Mouse (Mus musculus) CH12.LX (cell line): Measurements from ENCODE around the gene Psmb8. TPM values are rescaled to one million over a fixed set of nuclear protein-coding genes. Genes with fewer than 3 reads are reported as not detected.

Source experiments
- DNase-seq: peaks from one replicate; pipeline ENCODE4 v3.0.0-alpha.2; 2013; ENCODE audit errors: extremely low read depth
- H3K27ac ChIP-seq: 2 replicates; pipeline ENCODE4 v1.5.1; 2012; ENCODE audit warnings: low read depth, mild to moderate bottlenecking, control low read depth, moderate library complexity; ENCODE audit not compliant: insufficient read depth
- H3K27me3 ChIP-seq: replicated peaks from 2 replicates; pipeline ENCODE3; 2012; ENCODE audit warnings: inconsistent platforms
- H3K36me3 ChIP-seq, 2 experiments: replicated peaks in 1 of 2; 2 replicates each; pipeline versions ENCODE3 to v1.6.1; 2012; ENCODE audit warnings: inconsistent platforms in 1 of 2, low read length in 1 of 2, mild to moderate bottlenecking in 1 of 2, mixed read lengths in 1 of 2, moderate library complexity in 1 of 2; ENCODE audit not compliant: control insufficient read depth in 1 of 2, insufficient read depth in 1 of 2
- H3K4me1 ChIP-seq, 2 experiments: 2 replicates each; pipeline ENCODE4 v1.6.1; 2012; ENCODE audit warnings: inconsistent platforms in 1 of 2, moderate library complexity in 1 of 2; ENCODE audit not compliant: insufficient read depth in 2 of 2, control insufficient read depth in 1 of 2
- H3K4me2 ChIP-seq: 2 replicates; pipeline ENCODE4 v1.6.1; 2012; ENCODE audit warnings: low read depth, mild to moderate bottlenecking, control low read depth; ENCODE audit not compliant: poor library complexity, insufficient read depth, severe bottlenecking
- H3K4me3 ChIP-seq, 3 experiments: fragments of 150-350 bp in 1 of 3; sonication (generic) in 1 of 3; replicated peaks in 1 of 3; 2 replicates each; pipeline versions ENCODE3 to v1.5.1; 2011 to 2012; ENCODE audit warnings: low read depth in 2 of 3, low read length in 2 of 3, mild to moderate bottlenecking in 2 of 3, moderate library complexity in 2 of 3, control low read depth in 1 of 3, improper control_type of control experiment in 1 of 3, inconsistent platforms in 1 of 3, mixed read lengths in 1 of 3; ENCODE audit not compliant: poor library complexity in 1 of 3
- H3K79me2 ChIP-seq: replicated peaks from 2 replicates; pipeline ENCODE4 v1.6.1; 2012; ENCODE audit warnings: mild to moderate bottlenecking, moderate library complexity; ENCODE audit not compliant: control insufficient read depth, poor library complexity, insufficient read depth, severe bottlenecking; ENCODE audit errors: extremely low read depth
- H3K9ac ChIP-seq: 2 replicates; pipeline ENCODE4 v1.6.1; 2012; ENCODE audit warnings: low read depth, mild to moderate bottlenecking, control low read depth, moderate library complexity; ENCODE audit not compliant: insufficient read depth
- H3K9me3 ChIP-seq: replicated peaks from 2 replicates; pipeline ENCODE3; 2012; ENCODE audit warnings: low read length, inconsistent platforms, mixed read lengths
- ELF1 ChIP-seq: IDR thresholded peaks from 2 replicates; pipeline ENCODE4 v1.6.1; 2014; ENCODE audit warnings: low read depth, mild to moderate bottlenecking, inconsistent platforms, low read length, improper control_type of control experiment
- ETS1 ChIP-seq: conservative IDR thresholded peaks from 2 replicates; pipeline ENCODE4 v1.6.1; 2012; ENCODE audit warnings: low read depth, mild to moderate bottlenecking, inconsistent platforms, low read length, improper control_type of control experiment, moderate library complexity
- GABPA ChIP-seq: IDR thresholded peaks from 2 replicates; pipeline ENCODE4 v1.6.1; 2012; ENCODE audit warnings: low read depth, low read length, improper control_type of control experiment, inconsistent platforms; ENCODE audit not compliant: insufficient replicate concordance
- IRF4 ChIP-seq: IDR thresholded peaks from 2 replicates; pipeline ENCODE4 v1.6.1; 2014; ENCODE audit warnings: low read depth, mild to moderate bottlenecking, inconsistent platforms, low read length, improper control_type of control experiment
- JUN ChIP-seq: IDR thresholded peaks from 2 replicates; pipeline ENCODE4 v1.6.1; 2011; ENCODE audit warnings: low read depth, mild to moderate bottlenecking, low read length, improper control_type of control experiment, moderate library complexity; ENCODE audit not compliant: insufficient read depth
- KAT2A ChIP-seq: IDR thresholded peaks from 2 replicates; pipeline ENCODE4 v1.6.1; 2012; ENCODE audit warnings: low read length, improper control_type of control experiment, inconsistent platforms; ENCODE audit not compliant: insufficient replicate concordance
- MAX ChIP-seq: IDR thresholded peaks from 2 replicates; pipeline ENCODE4 v1.6.1; 2011; ENCODE audit warnings: low read length, improper control_type of control experiment
- NELFE ChIP-seq: IDR thresholded peaks from 2 replicates; pipeline ENCODE4 v1.6.1; 2011; ENCODE audit warnings: low read depth, low read length, improper control_type of control experiment
- NRF1 ChIP-seq: IDR thresholded peaks from 2 replicates; pipeline ENCODE4 v1.6.1; 2014; ENCODE audit warnings: low read depth, mild to moderate bottlenecking, inconsistent platforms, low read length, improper control_type of control experiment, moderate library complexity
- PAX5 ChIP-seq: IDR thresholded peaks from 2 replicates; pipeline ENCODE4 v1.6.1; 2012; ENCODE audit warnings: low read length, inconsistent platforms, mixed read lengths
- POLR2AphosphoS2 ChIP-seq: IDR thresholded peaks from 2 replicates; pipeline ENCODE4 v1.6.1; 2011; ENCODE audit warnings: low read depth, low read length, improper control_type of control experiment
- RAD21 ChIP-seq: IDR thresholded peaks from 2 replicates; pipeline ENCODE4 v1.6.1; 2011; ENCODE audit warnings: low read depth, mild to moderate bottlenecking, low read length, improper control_type of control experiment, moderate library complexity
- RCOR1 ChIP-seq: conservative IDR thresholded peaks from 2 replicates; pipeline ENCODE4 v1.6.1; 2012; ENCODE audit warnings: low read depth, mild to moderate bottlenecking, inconsistent platforms, low read length, improper control_type of control experiment
- SIN3A ChIP-seq: IDR thresholded peaks from 2 replicates; pipeline ENCODE4 v1.6.1; 2012; ENCODE audit warnings: low read length, improper control_type of control experiment, inconsistent platforms
- UBTF ChIP-seq: IDR thresholded peaks from 2 replicates; pipeline ENCODE4 v1.6.1; 2012; ENCODE audit warnings: low read depth, mild to moderate bottlenecking, inconsistent platforms, low read length, improper control_type of control experiment, moderate library complexity
- USF2 ChIP-seq: conservative IDR thresholded peaks from 2 replicates; pipeline ENCODE4 v1.6.1; 2011; ENCODE audit warnings: low read depth, low read length, improper control_type of control experiment
- ZC3H11A ChIP-seq: IDR thresholded peaks from 2 replicates; pipeline ENCODE4 v1.6.1; 2012; ENCODE audit warnings: low read depth, mild to moderate bottlenecking, inconsistent platforms, low read length, improper control_type of control experiment
- ZKSCAN1 ChIP-seq: IDR thresholded peaks from 2 replicates; pipeline ENCODE4 v1.6.1; 2012; ENCODE audit warnings: low read depth, inconsistent platforms, low read length, improper control_type of control experiment, borderline replicate concordance
- ZMIZ1 ChIP-seq: IDR thresholded peaks from 2 replicates; pipeline ENCODE4 v1.6.1; 2012; ENCODE audit warnings: low read depth, mild to moderate bottlenecking, inconsistent platforms, low read length, improper control_type of control experiment
- dilution Hi-C: fragments of 300-500 bp; cut with MboI; formaldehyde crosslinking; loops from 2 replicates; pipeline ENCODE4 v1.14.3; 2020; ENCODE audit warnings: low sequenced_read_pairs; ENCODE audit not compliant: extremely low pct_unique_long_range_greater_than_20kb, extremely low pct_ligation_motif_present
- in situ Hi-C: fragments of 300-500 bp; cut with MboI; formaldehyde crosslinking; loops from 3 replicates; pipeline ENCODE4 v1.14.3; 2019; ENCODE audit warnings: low sequenced_read_pairs, low pct_ligation_motif_present, low pct_unique_long_range_greater_than_20kb, mixed read lengths
- polyA plus RNA-seq: library from polyadenylated mRNA; unstranded; fragments of >175 nt; gene quantifications from 2 replicates; pipeline ENCODE4 v1.2.1, GENCODE M21; 2012; ENCODE audit warnings: low read depth; ENCODE audit not compliant: insufficient read length
- total RNA-seq, 2 experiments: library from RNA; depleted of rRNA; stranded (reverse); fragments of 300-350 nt in 1 of 2; fragments of >200 nt in 1 of 2; gene quantifications; 2 replicates each; pipeline ENCODE4 v1.2.3; 2012 to 2014

Psmb8 gene
- total and polyA plus RNA-seq, 3 experiments, result 652 to 989 (median 857) TPM

DNA sequence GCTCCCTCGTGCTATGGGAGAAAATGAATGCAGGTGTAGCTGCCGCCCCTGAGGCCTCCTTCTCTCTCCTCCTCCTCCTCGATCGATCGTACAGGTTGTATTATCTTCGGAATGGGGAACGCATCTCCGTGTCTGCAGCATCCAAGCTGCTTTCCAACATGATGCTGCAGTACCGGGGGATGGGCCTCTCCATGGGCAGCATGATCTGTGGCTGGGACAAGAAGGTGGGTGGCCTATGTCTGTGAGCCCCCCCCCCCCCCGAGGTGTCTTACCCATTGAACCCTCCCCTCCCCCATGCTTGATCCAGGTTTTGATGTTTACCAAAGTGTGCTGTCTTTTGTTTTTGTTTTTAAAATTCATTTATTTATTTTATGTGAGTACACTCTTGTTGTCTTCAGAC, 2.5 kb downstream of the Psmb8 start:
- TF ChIP-seq NELFE (no peak), MAX (no peak), PAX5 (no peak), ETS1 (no peak), KAT2A (no peak), GABPA (no peak), RAD21 (no peak), UBTF (no peak), ZMIZ1 (no peak), SIN3A (no peak), POLR2AphosphoS2 (no peak; the same call in 1 of the 2 replicates), USF2 (no peak), NRF1 (no peak), ELF1 (no peak), IRF4 (no peak)
- Histone ChIP-seq H3K36me3 (peaks cover 34 to 51% of the 10 kb centered on the region in 2 experiments), H3K4me3 (peak overlapping the region; percentile 53 to 69 (median 57)), H3K9ac (peak overlapping the region; percentile 58), H3K4me1 (peaks cover 12 to 50% of the 10 kb centered on the region in 2 experiments), H3K27ac (peak overlapping the region; percentile 48; the same call in 1 of the 2 replicates), H3K4me2 (peak overlapping the region; percentile 89), H3K27me3 (no peaks in the 10 kb centered on the region), H3K9me3 (no peaks in the 10 kb centered on the region), H3K79me2 (peaks cover 43% of the 10 kb centered on the region)
- no peak for DNase-seq
- in situ Hi-C loops (no loop called here), dilution Hi-C loops (no loop called here)

DNA sequence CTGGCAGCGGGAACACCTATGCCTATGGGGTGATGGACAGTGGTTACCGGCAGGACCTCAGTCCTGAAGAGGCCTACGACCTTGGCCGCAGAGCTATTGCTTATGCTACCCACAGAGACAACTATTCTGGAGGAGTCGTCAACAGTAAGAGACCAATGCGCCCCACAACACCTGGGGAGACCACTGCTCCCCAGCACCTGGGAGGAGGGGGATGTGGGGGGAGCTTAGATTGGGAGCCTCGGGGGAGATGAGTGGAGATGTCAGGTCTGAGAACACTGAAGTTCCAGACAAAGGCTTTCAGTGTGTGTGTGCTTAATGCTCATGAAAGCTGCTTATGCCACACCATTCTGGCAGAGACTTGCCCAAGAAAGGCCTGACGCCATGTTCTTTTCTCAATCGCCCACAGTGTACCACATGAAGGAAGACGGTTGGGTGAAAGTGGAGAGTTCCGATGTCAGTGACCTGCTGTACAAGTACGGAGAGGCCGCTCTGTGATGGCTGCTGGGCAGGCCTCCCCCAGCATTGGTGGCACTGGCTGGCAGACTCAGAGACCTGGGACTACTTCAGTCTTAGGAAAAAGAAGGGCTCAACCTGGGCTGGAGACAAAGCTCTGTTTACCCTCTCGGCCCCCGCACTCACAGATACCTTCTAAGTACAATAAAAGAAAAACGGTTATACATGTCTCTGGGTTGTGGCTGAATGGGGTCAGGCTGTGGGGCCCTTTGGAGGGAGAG, 3.4 kb downstream of the Psmb8 start:
- peak overlapping the region; percentile 45 for H3K27ac ChIP-seq

More for the DNA sequence above, 3.4 kb downstream of the Psmb8 start:
- H3K36me3 ChIP-seq, result peaks cover 30 to 44% of the 10 kb centered on the region in 2 experiments
- no peak for TF ChIP-seq ZMIZ1
- TF ChIP-seq NELFE, result no peak
- TF ChIP-seq ZKSCAN1, result no peak
- no peak for TF ChIP-seq RCOR1
- no peak for TF ChIP-seq NRF1
- no peak for TF ChIP-seq JUN
- no peak for TF ChIP-seq ZC3H11A
- no peak for TF ChIP-seq POLR2AphosphoS2
- TF ChIP-seq ETS1, result no peak
- TF ChIP-seq RAD21, result no peak
- no peak for DNase-seq
- peaks cover 12 to 43% of the 10 kb centered on the region in 2 experiments for H3K4me1 ChIP-seq
- dilution Hi-C loops (no loop called here), in situ Hi-C loops (no loop called here)
- H3K4me2 ChIP-seq, result peak overlapping the region; percentile 89
- H3K4me3 ChIP-seq, result peak overlapping the region in 1 of 3 experiments; percentile 6
- H3K79me2 ChIP-seq, result peaks cover 44% of the 10 kb centered on the region
- H3K27me3 ChIP-seq, result no peaks in the 10 kb centered on the region
- H3K9ac ChIP-seq, result peak overlapping the region; percentile 58
- H3K9me3 ChIP-seq, result no peaks in the 10 kb centered on the region
